Mouse (Mus musculus): ENCODE measurements around the gene Anp32a. TPM values are rescaled to one million over a fixed set of nuclear protein-coding genes. Genes with fewer than 3 reads are reported as not detected.

The Anp32a gene
- polyA plus RNA-seq, 1 experiment, result 58.2 TPM

- Histone ChIP-seq H3K4me3 (replicated peaks; ENCODE audit: extremely low read depth, low read depth, low read length) (no peak overlapping the region), H3K4me1 (ENCODE audit: control insufficient read depth, insufficient read depth, low read length) (peaks cover 45% of the 10 kb centered on the region)
- DNase-seq, result peak; percentile 30
- TF ChIP-seq CTCF (IDR thresholded peaks at IDR 0.05; ENCODE audit: insufficient read depth, low read length) (no peak), POLR2A (IDR thresholded peaks at IDR 0.05; ENCODE audit: borderline replicate concordance, extremely low read depth, low read depth, low read length) (no peak)
- 41% methylated on average over 16 of the region's 16 CpGs for WGBS
Measured at GRCm38 (mm10) chr9:62354838-62355719, 14.0 kb downstream of the Anp32a start.

GRCm38 (mm10) chr9:62355763-62356162 lies 14.7 kb downstream of the Anp32a start:
- no peak for DNase-seq
- TF ChIP-seq CTCF (IDR thresholded peaks at IDR 0.05; ENCODE audit: insufficient read depth, low read length), result no peak
- no peak for TF ChIP-seq POLR2A (IDR thresholded peaks at IDR 0.05; ENCODE audit: borderline replicate concordance, extremely low read depth, low read depth, low read length)
- peaks cover 46% of the 10 kb centered on the region for H3K4me1 ChIP-seq (ENCODE audit: control insufficient read depth, insufficient read depth, low read length)
- WGBS, result 75% methylated on average over 6 of the region's 6 CpGs
- no peak overlapping the region for H3K4me3 ChIP-seq (replicated peaks; ENCODE audit: extremely low read depth, low read depth, low read length)

GRCm38 (mm10) chr9:62357593-62357992 lies 16.5 kb downstream of the Anp32a start:
- Histone ChIP-seq H3K4me1 (ENCODE audit: control insufficient read depth, insufficient read depth, low read length) (peaks cover 45% of the 10 kb centered on the region), H3K4me3 (replicated peaks; ENCODE audit: extremely low read depth, low read depth, low read length) (no peak overlapping the region)
- TF ChIP-seq POLR2A (IDR thresholded peaks at IDR 0.05; ENCODE audit: borderline replicate concordance, extremely low read depth, low read depth, low read length) (no peak), CTCF (IDR thresholded peaks at IDR 0.05; ENCODE audit: insufficient read depth, low read length) (no peak)
- no peak for DNase-seq
- WGBS, result 58% methylated on average over 8 of the region's 8 CpGs

- peaks cover 51% of the 10 kb centered on the region for H3K4me1 ChIP-seq (ENCODE audit: control insufficient read depth, insufficient read depth, low read length)
- no peak for DNase-seq
- no peak overlapping the region for H3K4me3 ChIP-seq (replicated peaks; ENCODE audit: extremely low read depth, low read depth, low read length)
- 53% methylated on average over 9 of the region's 9 CpGs for WGBS
- TF ChIP-seq CTCF (IDR thresholded peaks at IDR 0.05; ENCODE audit: insufficient read depth, low read length), result no peak
- no peak for TF ChIP-seq POLR2A (IDR thresholded peaks at IDR 0.05; ENCODE audit: borderline replicate concordance, extremely low read depth, low read depth, low read length)
Measured at GRCm38 (mm10) chr9:62358851-62359250, 17.8 kb downstream of the Anp32a start.

GRCm38 (mm10) chr9:62360889-62361288 lies 19.8 kb downstream of the Anp32a start:
- Histone ChIP-seq H3K4me1 (ENCODE audit: control insufficient read depth, insufficient read depth, low read length) (peaks cover 48% of the 10 kb centered on the region), H3K4me3 (replicated peaks; ENCODE audit: extremely low read depth, low read depth, low read length) (no peak overlapping the region)
- WGBS, result 24% methylated on average over 4 of the region's 4 CpGs
- no peak for DNase-seq
- TF ChIP-seq CTCF (IDR thresholded peaks at IDR 0.05; ENCODE audit: insufficient read depth, low read length) (no peak), POLR2A (IDR thresholded peaks at IDR 0.05; ENCODE audit: borderline replicate concordance, extremely low read depth, low read depth, low read length) (no peak)

GRCm38 (mm10) chr9:62362835-62363385 lies 21.8 kb downstream of the Anp32a start:
- TF ChIP-seq POLR2A (IDR thresholded peaks at IDR 0.05; ENCODE audit: borderline replicate concordance, extremely low read depth, low read depth, low read length), result no peak
- no peak for TF ChIP-seq CTCF (IDR thresholded peaks at IDR 0.05; ENCODE audit: insufficient read depth, low read length)
- no peak overlapping the region for H3K4me3 ChIP-seq (replicated peaks; ENCODE audit: extremely low read depth, low read depth, low read length)
- DNase-seq, result no peak
- WGBS, result 19% methylated on average over 11 of the region's 11 CpGs
- peaks cover 53% of the 10 kb centered on the region for H3K4me1 ChIP-seq (ENCODE audit: control insufficient read depth, insufficient read depth, low read length)

- H3K4me3 ChIP-seq (replicated peaks; ENCODE audit: extremely low read depth, low read depth, low read length), result no peak overlapping the region
- TF ChIP-seq CTCF (IDR thresholded peaks at IDR 0.05; ENCODE audit: insufficient read depth, low read length) (no peak), POLR2A (IDR thresholded peaks at IDR 0.05; ENCODE audit: borderline replicate concordance, extremely low read depth, low read depth, low read length) (no peak)
- 3% methylated on average over 24 of the region's 24 CpGs for WGBS
- DNase-seq, result peak; percentile 80
- peaks cover 56% of the 10 kb centered on the region for H3K4me1 ChIP-seq (ENCODE audit: control insufficient read depth, insufficient read depth, low read length)
Measured at GRCm38 (mm10) chr9:62363619-62364018, 22.5 kb downstream of the Anp32a start.

GRCm38 (mm10) chr9:62364216-62364615 lies 23.1 kb downstream of the Anp32a start:
- TF ChIP-seq CTCF (IDR thresholded peaks at IDR 0.05; ENCODE audit: insufficient read depth, low read length) (no peak), POLR2A (IDR thresholded peaks at IDR 0.05; ENCODE audit: borderline replicate concordance, extremely low read depth, low read depth, low read length) (no peak)
- DNase-seq, result peak; percentile 10
- Histone ChIP-seq H3K4me3 (replicated peaks; ENCODE audit: extremely low read depth, low read depth, low read length) (no peak overlapping the region), H3K4me1 (ENCODE audit: control insufficient read depth, insufficient read depth, low read length) (peaks cover 59% of the 10 kb centered on the region)
- 40% methylated on average over 6 of the region's 6 CpGs for WGBS

GRCm38 (mm10) chr9:62364831-62365230 lies 23.7 kb downstream of the Anp32a start:
- no peak for DNase-seq
- Histone ChIP-seq H3K4me1 (ENCODE audit: control insufficient read depth, insufficient read depth, low read length) (peaks cover 64% of the 10 kb centered on the region), H3K4me3 (replicated peaks; ENCODE audit: extremely low read depth, low read depth, low read length) (no peak overlapping the region)
- TF ChIP-seq POLR2A (IDR thresholded peaks at IDR 0.05; ENCODE audit: borderline replicate concordance, extremely low read depth, low read depth, low read length) (no peak), CTCF (IDR thresholded peaks at IDR 0.05; ENCODE audit: insufficient read depth, low read length) (no peak)
- WGBS, result 54% methylated on average over 7 of the region's 7 CpGs
